Mouse (Mus musculus) lung, postnatal 0 days (tissue): ENCODE measurements around the gene Adgrg7.

Experiments used
- CTCF ChIP-seq: IDR thresholded peaks from 2 replicates; pipeline ENCODE4 v1.5.1; 2016; ENCODE audit warnings: antibody characterized with exemption, mild to moderate bottlenecking
- EP300 ChIP-seq: IDR thresholded peaks from 2 replicates; pipeline ENCODE4 v1.6.1; 2016; ENCODE audit warnings: antibody characterized with exemption, mild to moderate bottlenecking, control low read depth

GRCm38 (mm10) chr16:56690715-56691114 is 104.9 kb downstream of the Adgrg7 start:
- TF ChIP-seq CTCF = no peak
- no peak for TF ChIP-seq EP300
